Mouse (Mus musculus) midbrain, postnatal 0 days (tissue): ENCODE measurements around the gene Gm26602. TPM values are rescaled to one million over a fixed set of nuclear protein-coding genes. Genes with fewer than 3 reads are reported as not detected.
A peak's percentile ranks its signal among the peaks of the same experiment; 100 is the strongest.

Source experiments
- ATAC-seq: fragments of 200-750 bp; cut with Nextera tagmentation; 2 replicates; pipeline ENCODE4 v1.8.0; 2017; ENCODE audit warnings: moderate number of reproducible peaks, mild to moderate bottlenecking, moderate TSS enrichment, moderate library complexity; ENCODE audit not compliant: low FRiP score
- DNase-seq: peaks from one replicate; pipeline ENCODE4 v3.0.0-alpha.2; 2015; ENCODE audit warnings: low spot score
- H3K27ac ChIP-seq: fragments of 300-500 bp; sonication (generic); 2 replicates; pipeline ENCODE4 v1.5.1; 2014; ENCODE audit warnings: low read depth, mild to moderate bottlenecking, low read length, mixed read lengths
- H3K27me3 ChIP-seq: fragments of 300-500 bp; sonication (generic); 2 replicates; pipeline ENCODE4 v1.6.1; 2014; ENCODE audit warnings: low read length, control low read depth, mixed read lengths; ENCODE audit not compliant: insufficient read depth
- H3K36me3 ChIP-seq: fragments of 300-500 bp; sonication (generic); 2 replicates; pipeline ENCODE4 v1.6.1; 2014; ENCODE audit warnings: low read length, control low read depth, mixed read lengths; ENCODE audit not compliant: insufficient read depth
- H3K4me1 ChIP-seq: fragments of 300-500 bp; sonication (generic); 2 replicates; pipeline ENCODE4 v1.6.1; 2014; ENCODE audit warnings: mild to moderate bottlenecking, control low read depth, antibody characterized with exemption, low read length, mixed read lengths; ENCODE audit not compliant: insufficient read depth
- H3K4me2 ChIP-seq: fragments of 300-500 bp; sonication (generic); 2 replicates; pipeline ENCODE4 v1.6.1; 2014; ENCODE audit warnings: low read depth, mild to moderate bottlenecking, low read length, mixed read lengths; ENCODE audit not compliant: poor library complexity, severe bottlenecking
- H3K4me3 ChIP-seq: fragments of 300-500 bp; sonication (generic); 2 replicates; pipeline ENCODE4 v1.5.1; 2014; ENCODE audit warnings: low read depth, mild to moderate bottlenecking, low read length, moderate library complexity
- H3K9ac ChIP-seq: fragments of 300-500 bp; sonication (generic); replicated peaks from 2 replicates; pipeline ENCODE4 v1.6.1; 2014; ENCODE audit warnings: mild to moderate bottlenecking, low read length, moderate library complexity, mixed read lengths; ENCODE audit not compliant: poor library complexity, severe bottlenecking
- H3K9me3 ChIP-seq: fragments of 300-500 bp; sonication (generic); 2 replicates; pipeline ENCODE4 v1.6.1; 2016; ENCODE audit warnings: low read length, control low read depth
- CTCF ChIP-seq: IDR thresholded peaks from 2 replicates; pipeline ENCODE4 v1.5.1; 2016; ENCODE audit warnings: antibody characterized with exemption, mild to moderate bottlenecking
- WGBS: fragments of 180-500 bp; shearing (Covaris S2); extraction: QIAGEN DNeasy Blood & Tissue Kit; methylation state at CpG from one replicate; pipeline ENCODE4 v1.1.7; 2014; 5-methylcytosine and 5-hydroxymethylcytosine counted together
- polyA plus RNA-seq: library from polyadenylated mRNA; unstranded; fragments of >200 nt; fragmentation: Nextera tagmentation; extraction: Ambion mirVana; gene quantifications from 2 replicates; pipeline ENCODE4 v1.2.1, GENCODE M21; 2015
- total RNA-seq: library from RNA; depleted of rRNA; stranded (reverse); fragments of >200 nt; gene quantifications from 2 replicates; pipeline ENCODE4 v1.2.3, GENCODE M21; 2014

Gene Gm26602
- total and polyA plus RNA-seq, 2 experiments from 2014 or later: 17.3 TPM; not detected in 1

DNA sequence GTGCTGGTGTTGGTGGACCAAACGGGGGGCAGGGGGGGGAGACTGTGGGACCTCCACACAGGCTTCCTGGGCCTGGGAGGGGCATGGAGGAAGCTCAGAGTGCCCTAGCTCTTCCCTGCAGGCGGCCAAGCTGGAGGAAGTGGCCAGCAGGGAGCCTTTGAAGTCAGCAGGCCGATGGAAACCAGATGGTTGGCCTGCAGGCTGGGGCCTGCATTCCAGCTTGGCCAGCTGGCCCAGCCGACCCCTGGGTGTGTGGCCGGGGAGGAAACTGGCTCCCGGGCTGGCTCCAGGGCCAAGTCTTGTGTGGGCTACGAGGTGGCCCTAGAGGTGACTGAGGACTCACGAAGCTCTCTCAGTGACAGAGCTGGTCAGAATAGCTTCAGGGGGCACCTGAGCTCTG lies 22.1 kb downstream of the Gm26602 start:
- Histone ChIP-seq H3K9me3 (no peaks in the 10 kb centered on the region), H3K27ac (no peak overlapping the region), H3K9ac (no peak overlapping the region), H3K4me2 (no peak overlapping the region), H3K27me3 (no peaks in the 10 kb centered on the region), H3K36me3 (peaks cover 17% of the 10 kb centered on the region; the same call in 1 of the 2 replicates), H3K4me3 (no peak overlapping the region), H3K4me1 (no peaks in the 10 kb centered on the region; the same call in 1 of the 2 replicates)
- no peak for TF ChIP-seq CTCF
- DNase-seq (peak; percentile 66), ATAC-seq (no peak)
- WGBS: 30% methylated on average over 6 of the region's 8 CpGs

GRCm38 (mm10) chr10:79933145-79933679 lies 22.6 kb downstream of the Gm26602 start:
- no peak for DNase-seq
- ATAC-seq: no peak
- H3K9ac ChIP-seq: no peak overlapping the region
- no peak overlapping the region for H3K4me3 ChIP-seq
- H3K27ac ChIP-seq: no peak overlapping the region
- H3K4me2 ChIP-seq: no peak overlapping the region
- H3K9me3 ChIP-seq: no peaks in the 10 kb centered on the region
- H3K27me3 ChIP-seq: no peaks in the 10 kb centered on the region
- H3K36me3 ChIP-seq: peaks cover 17% of the 10 kb centered on the region; the same call in 1 of the 2 replicates
- no peak for TF ChIP-seq CTCF
- H3K4me1 ChIP-seq: no peaks in the 10 kb centered on the region; the same call in 1 of the 2 replicates
- WGBS: 64% methylated on average over 9 of the region's 9 CpGs

- ATAC-seq: no peak
- TF ChIP-seq CTCF: no peak
- peaks cover 17% of the 10 kb centered on the region; the same call in 1 of the 2 replicates for H3K36me3 ChIP-seq
- DNase-seq: no peak
- H3K9me3 ChIP-seq: no peaks in the 10 kb centered on the region
- no peak overlapping the region for H3K4me3 ChIP-seq
- no peak overlapping the region for H3K4me2 ChIP-seq
- H3K4me1 ChIP-seq: no peaks in the 10 kb centered on the region; the same call in 1 of the 2 replicates
- H3K9ac ChIP-seq: no peak overlapping the region
- H3K27me3 ChIP-seq: no peaks in the 10 kb centered on the region
- 29% methylated on average over 6 of the region's 6 CpGs for whole genome bisulfite sequencing
- H3K27ac ChIP-seq: no peak overlapping the region
Observed at GRCm38 (mm10) chr10:79933861-79934260, 23.2 kb downstream of the Gm26602 start.

DNA sequence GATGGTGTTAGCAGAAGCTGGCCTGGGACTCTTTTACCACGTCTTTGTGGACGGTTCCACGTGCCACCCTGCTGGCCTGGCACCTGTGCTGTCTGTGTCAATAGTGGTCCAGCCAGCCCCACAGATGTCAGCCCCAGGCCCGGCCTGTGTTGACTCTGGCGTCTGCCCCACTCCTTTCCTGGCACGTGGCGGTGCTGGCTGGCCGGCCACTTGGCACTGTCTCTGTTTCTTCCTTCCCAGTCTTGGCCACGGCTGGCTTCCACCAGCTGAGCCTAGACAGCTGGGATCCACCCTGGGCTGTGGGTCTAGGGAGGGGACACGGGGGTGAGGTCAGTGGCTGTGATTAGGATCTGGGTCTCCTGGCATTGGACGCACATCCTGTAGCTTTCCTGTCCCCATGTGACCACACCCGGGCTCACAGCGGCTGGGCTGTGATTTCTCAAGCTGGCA lies 23.6 kb downstream of the Gm26602 start:
- H3K27me3 ChIP-seq: no peaks in the 10 kb centered on the region
- no peaks in the 10 kb centered on the region for H3K4me1 ChIP-seq
- H3K9me3 ChIP-seq: no peaks in the 10 kb centered on the region
- no peak overlapping the region for H3K9ac ChIP-seq
- H3K27ac ChIP-seq: no peak overlapping the region
- no peak for TF ChIP-seq CTCF
- DNase-seq (peak; percentile 86), ATAC-seq (peak; percentile 53)
- H3K4me2 ChIP-seq: no peak overlapping the region
- peaks cover 18% of the 10 kb centered on the region; the same call in 1 of the 2 replicates for H3K36me3 ChIP-seq
- 50% methylated on average over 13 of the region's 13 CpGs for WGBS
- no peak overlapping the region for H3K4me3 ChIP-seq

DNA sequence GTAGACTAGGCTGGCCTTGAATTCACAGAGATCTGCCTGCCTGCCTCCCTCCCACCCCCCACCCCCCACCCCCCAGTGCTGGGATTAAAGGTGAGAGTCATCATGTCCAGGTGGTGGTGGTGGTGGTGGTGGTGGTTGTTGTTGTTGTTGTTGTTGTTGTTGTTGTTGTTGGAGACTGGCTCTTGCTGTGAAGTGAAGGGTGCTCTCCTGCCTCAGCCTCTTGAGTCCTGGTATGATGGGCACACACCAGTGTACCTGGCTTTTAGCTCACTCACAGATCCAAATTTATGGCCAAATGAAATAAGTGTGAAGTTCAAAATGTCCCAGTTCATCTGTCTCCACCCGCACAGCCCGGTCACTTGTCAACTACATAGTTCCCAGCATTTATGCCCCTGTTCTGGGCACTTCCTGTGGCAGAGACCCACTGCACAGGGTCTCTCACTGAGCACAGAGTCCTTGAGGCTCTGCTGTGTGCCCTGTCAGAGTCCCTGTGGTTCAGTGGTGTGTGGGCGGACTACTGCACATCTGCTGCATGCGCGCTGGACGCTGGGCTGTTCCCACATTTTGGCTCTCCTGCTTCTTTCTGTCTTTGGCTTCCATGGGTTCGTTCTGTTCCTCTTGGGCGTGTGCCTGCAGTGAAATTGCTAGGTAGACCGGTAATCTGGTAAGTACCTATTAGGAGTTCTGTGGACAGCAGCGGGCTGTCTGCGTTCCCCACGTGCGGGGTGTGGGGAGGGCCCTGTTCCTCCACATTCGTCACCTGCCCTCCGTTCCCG lies 24.3 kb downstream of the Gm26602 start:
- Histone ChIP-seq H3K36me3 (peaks cover 21% of the 10 kb centered on the region; the same call in 1 of the 2 replicates), H3K4me1 (no peaks in the 10 kb centered on the region), H3K9me3 (no peaks in the 10 kb centered on the region), H3K27me3 (no peaks in the 10 kb centered on the region), H3K9ac (no peak overlapping the region), H3K4me2 (no peak overlapping the region), H3K27ac (no peak overlapping the region), H3K4me3 (no peak overlapping the region)
- TF ChIP-seq CTCF: no peak
- ATAC-seq (no peak), DNase-seq (no peak)
- WGBS: 86% methylated on average over 16 of the region's 16 CpGs

- TF ChIP-seq CTCF: no peak
- Histone ChIP-seq H3K27me3 (no peaks in the 10 kb centered on the region), H3K27ac (no peak overlapping the region), H3K36me3 (peaks cover 18% of the 10 kb centered on the region; the same call in 1 of the 2 replicates), H3K4me2 (no peak overlapping the region), H3K9me3 (no peaks in the 10 kb centered on the region), H3K4me1 (no peaks in the 10 kb centered on the region), H3K9ac (no peak overlapping the region), H3K4me3 (no peak overlapping the region)
- WGBS: 70% methylated on average over 10 of the region's 10 CpGs
- DNase-seq: no peak
- no peak for ATAC-seq
Observed at GRCm38 (mm10) chr10:79936284-79936910, 25.7 kb downstream of the Gm26602 start.
